Mouse (Mus musculus) telencephalon, adult 2 months (tissue): ENCODE data around the gene Ptger1.

Source experiments
- DNase-seq: peaks from one replicate; pipeline ENCODE4 v3.0.0-alpha.2; 2011; ENCODE audit warnings: low read depth, low spot score

Gene Ptger1

GRCm38 (mm10) chr8:83656043-83656442 is 10.4 kb upstream of the Ptger1 start:
- DNase-seq: no peak

- no peak for DNase-seq
Observed at GRCm38 (mm10) chr8:83656484-83657246, 9.8 kb upstream of the Ptger1 start.

- DNase-seq: no peak
Observed at GRCm38 (mm10) chr8:83660545-83660944, 5.9 kb upstream of the Ptger1 start.

- no peak for DNase-seq
Observed at GRCm38 (mm10) chr8:83660995-83661680, 5.3 kb upstream of the Ptger1 start.

- peak; percentile 73 for DNase-seq
Observed at GRCm38 (mm10) chr8:83662421-83662826, 4.1 kb upstream of the Ptger1 start.

GRCm38 (mm10) chr8:83664096-83664495 is 2.4 kb upstream of the Ptger1 start:
- no peak for DNase-seq

- no peak for DNase-seq
Observed at GRCm38 (mm10) chr8:83664931-83665625, 1.4 kb upstream of the Ptger1 start.

GRCm38 (mm10) chr8:83666866-83667234 is 372 bp downstream of the Ptger1 start:
- DNase-seq: no peak

GRCm38 (mm10) chr8:83667526-83667925 is 1.0 kb downstream of the Ptger1 start:
- DNase-seq: no peak

- DNase-seq: no peak
Observed at GRCm38 (mm10) chr8:83668010-83668916, 1.8 kb downstream of the Ptger1 start.

GRCm38 (mm10) chr8:83669013-83669412 is 2.5 kb downstream of the Ptger1 start:
- DNase-seq: no peak

GRCm38 (mm10) chr8:83672936-83673335 is 6.5 kb downstream of the Ptger1 start:
- DNase-seq: no peak

- DNase-seq: no peak
Observed at GRCm38 (mm10) chr8:83674497-83674896, 8.0 kb downstream of the Ptger1 start.

GRCm38 (mm10) chr8:83679866-83680265 is 13.4 kb downstream of the Ptger1 start:
- peak; percentile 67 for DNase-seq

GRCm38 (mm10) chr8:83680603-83681002 is 14.1 kb downstream of the Ptger1 start:
- DNase-seq: no peak

- DNase-seq: no peak
Observed at GRCm38 (mm10) chr8:83681099-83681498, 14.6 kb downstream of the Ptger1 start.

GRCm38 (mm10) chr8:83684517-83684916 is 18.0 kb downstream of the Ptger1 start:
- no peak for DNase-seq

GRCm38 (mm10) chr8:83689264-83689663 is 22.8 kb downstream of the Ptger1 start:
- no peak for DNase-seq

GRCm38 (mm10) chr8:83693609-83694236 is 27.2 kb downstream of the Ptger1 start:
- DNase-seq: no peak

- DNase-seq: no peak
Observed at GRCm38 (mm10) chr8:83694369-83695160, 28.1 kb downstream of the Ptger1 start.
